Mouse (Mus musculus): Measurements from ENCODE around the gene Olfr1289. TPM values are rescaled to one million over a fixed set of nuclear protein-coding genes. Genes with fewer than 3 reads are reported as not detected.

Gene Olfr1289
- polyA plus RNA-seq (2015; fragmentation: Nextera tagmentation; extraction: Ambion mirVana) = not detected in 2 replicates

- 67% methylated on average over 1 of the region's 1 CpGs for whole genome bisulfite sequencing
- Histone ChIP-seq H3K4me1 (ENCODE audit: insufficient read depth, low read depth, low read length) (no peaks in the 10 kb centered on the region), H3K4me2 (replicated peaks; ENCODE audit: low read depth, low read length) (no peak within 1 kb of the TSS), H3K9me3 (ENCODE audit: low read length) (no peaks in the 10 kb centered on the region), H3K9ac (replicated peaks; ENCODE audit: low read depth) (no peak within 1 kb of the TSS), H3K36me3 (ENCODE audit: insufficient read depth, low read length) (no peaks in the 10 kb centered on the region), H3K4me3 (ENCODE audit: low read depth, low read length) (no peak within 1 kb of the TSS), H3K27me3 (replicated peaks; ENCODE audit: insufficient read depth, low read length) (no peaks in the 10 kb centered on the region), H3K27ac (ENCODE audit: low read length) (no peak within 1 kb of the TSS)
- DNase-seq (ENCODE audit: low spot score) = no peak
- no peak for ATAC-seq
- TF ChIP-seq CTCF (IDR thresholded peaks at IDR 0.05) (no peak), EP300 (IDR thresholded peaks at IDR 0.05) (no peak)
Measured at GRCm38 (mm10) chr2:111480519-111480918, at the start of gene Olfr1289. Gene Olfr1289, plus strand, starts transcription at chr2:111480819.

DNA sequence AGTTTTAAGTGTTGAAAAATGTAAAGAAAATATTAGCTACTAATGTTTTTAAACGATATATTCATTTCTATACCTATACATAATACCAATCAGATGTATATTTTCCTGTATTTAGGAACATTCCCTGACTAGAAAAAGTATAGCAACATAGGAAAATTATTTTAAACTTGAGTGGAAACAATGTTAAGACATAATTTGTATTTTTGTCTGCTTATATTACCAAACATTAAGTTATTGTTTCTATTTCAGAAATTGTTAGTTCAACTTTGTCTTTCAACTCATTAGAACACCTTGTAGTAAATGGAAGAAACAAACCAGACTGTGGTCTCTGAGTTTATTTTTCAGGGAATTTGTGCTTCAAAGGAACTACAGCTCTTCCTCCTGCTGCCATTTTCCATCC lies 31.8 kb upstream of the Olfr1289 start, which contains the start of gene Olfr1287:
Gene Olfr1287, plus strand, starts transcription at position 301 of the 400 bp plus-strand sequence.
- H3K9ac ChIP-seq (replicated peaks; ENCODE audit: low read depth) = no peak within 1 kb of the TSS
- no peak within 1 kb of the TSS for H3K27ac ChIP-seq (ENCODE audit: low read length)
- WGBS = 50% methylated on average over 1 of the region's 1 CpGs
- H3K27me3 ChIP-seq (replicated peaks; ENCODE audit: insufficient read depth, low read length) = no peaks in the 10 kb centered on the region
- H3K4me1 ChIP-seq (ENCODE audit: insufficient read depth, low read depth, low read length) = no peaks in the 10 kb centered on the region
- no peak for ATAC-seq
- TF ChIP-seq EP300 (IDR thresholded peaks at IDR 0.05) (no peak), CTCF (IDR thresholded peaks at IDR 0.05) (no peak)
- H3K4me3 ChIP-seq (ENCODE audit: low read depth, low read length) = no peak within 1 kb of the TSS
- no peaks in the 10 kb centered on the region for H3K36me3 ChIP-seq (ENCODE audit: insufficient read depth, low read length)
- DNase-seq (ENCODE audit: low spot score) = no peak
- no peak within 1 kb of the TSS for H3K4me2 ChIP-seq (replicated peaks; ENCODE audit: low read depth, low read length)
- no peaks in the 10 kb centered on the region for H3K9me3 ChIP-seq (ENCODE audit: low read length)

- WGBS = 93% methylated on average over 1 of the region's 1 CpGs
- Histone ChIP-seq H3K9me3 (ENCODE audit: low read length) (no peaks in the 10 kb centered on the region), H3K27me3 (replicated peaks; ENCODE audit: insufficient read depth, low read length) (no peaks in the 10 kb centered on the region), H3K36me3 (ENCODE audit: insufficient read depth, low read length) (no peaks in the 10 kb centered on the region), H3K27ac (ENCODE audit: low read length) (no peak within 1 kb of the TSS), H3K4me2 (replicated peaks; ENCODE audit: low read depth, low read length) (no peak within 1 kb of the TSS), H3K4me3 (ENCODE audit: low read depth, low read length) (no peak within 1 kb of the TSS), H3K9ac (replicated peaks; ENCODE audit: low read depth) (no peak within 1 kb of the TSS), H3K4me1 (ENCODE audit: insufficient read depth, low read depth, low read length) (no peaks in the 10 kb centered on the region)
- TF ChIP-seq EP300 (IDR thresholded peaks at IDR 0.05) = no peak
- no peak for TF ChIP-seq CTCF (IDR thresholded peaks at IDR 0.05)
- DNase-seq (ENCODE audit: low spot score) = no peak
- ATAC-seq = no peak
Measured at GRCm38 (mm10) chr2:111473801-111474200, 6.8 kb upstream of the Olfr1289 start, which contains the start of gene Olfr1288. Gene Olfr1288, plus strand, starts transcription at chr2:111474101.

DNA sequence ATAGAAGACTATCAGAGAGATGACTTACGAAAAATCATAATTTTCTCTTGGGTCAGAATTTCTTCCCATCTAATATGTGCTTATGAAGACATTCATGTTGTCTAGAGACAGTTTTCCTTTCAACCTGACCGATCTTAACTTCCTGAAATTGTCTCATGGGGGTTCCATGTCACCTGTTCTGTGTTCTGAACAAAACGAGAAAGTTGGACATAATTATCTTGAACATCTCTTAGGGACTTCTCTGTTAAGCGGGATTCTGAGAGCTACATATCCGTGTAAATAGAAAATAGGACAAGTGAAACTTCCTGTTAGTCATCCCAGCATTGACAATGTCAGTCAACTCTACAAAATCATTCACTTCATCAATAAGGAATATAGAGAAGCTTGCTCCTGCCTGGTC lies 13.1 kb downstream of the Olfr1289 start, which contains the start of gene Olfr1290:
Gene Olfr1290, minus strand, starts transcription at position 101 of the 400 bp plus-strand sequence.
- no peak within 1 kb of the TSS for H3K4me3 ChIP-seq (ENCODE audit: low read depth, low read length)
- no peak for TF ChIP-seq CTCF (IDR thresholded peaks at IDR 0.05)
- TF ChIP-seq EP300 (IDR thresholded peaks at IDR 0.05) = no peak
- no peak within 1 kb of the TSS for H3K9ac ChIP-seq (replicated peaks; ENCODE audit: low read depth)
- H3K9me3 ChIP-seq (ENCODE audit: low read length) = 0 out of 2 replicates have a peak, but pooled peaks cover 2% of the 10 kb centered on the region
- H3K4me2 ChIP-seq (replicated peaks; ENCODE audit: low read depth, low read length) = no peak within 1 kb of the TSS
- H3K27me3 ChIP-seq (replicated peaks; ENCODE audit: insufficient read depth, low read length) = no peaks in the 10 kb centered on the region
- no peak within 1 kb of the TSS for H3K27ac ChIP-seq (ENCODE audit: low read length)
- WGBS = 64% methylated on average over 5 of the region's 5 CpGs
- DNase-seq (ENCODE audit: low spot score) = no peak
- ATAC-seq = no peak
- H3K36me3 ChIP-seq (ENCODE audit: insufficient read depth, low read length) = no peaks in the 10 kb centered on the region
- H3K4me1 ChIP-seq (ENCODE audit: insufficient read depth, low read depth, low read length) = no peaks in the 10 kb centered on the region

DNA sequence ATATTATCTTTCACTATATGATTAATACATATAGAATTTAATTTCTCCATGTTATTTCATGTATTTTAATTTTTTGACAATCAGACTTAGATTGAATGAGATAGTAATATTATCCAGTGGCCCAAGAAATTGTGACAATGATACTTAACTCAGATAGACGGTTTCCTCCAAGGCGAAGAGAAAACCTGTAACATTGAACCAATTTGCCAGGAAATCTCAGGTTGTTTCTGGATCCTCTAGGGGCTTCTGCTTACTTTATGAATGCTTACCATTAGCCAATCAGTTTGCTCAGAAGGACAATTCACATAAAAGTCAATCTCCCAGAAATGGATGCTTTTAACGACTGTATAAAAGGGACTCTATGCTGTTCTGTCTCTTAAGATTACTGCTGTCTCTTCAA lies 16.3 kb downstream of the Olfr1289 start, which contains the start of gene Olfr1291-ps1:
Gene Olfr1291-ps1, plus strand, starts transcription at position 301 of the 400 bp plus-strand sequence.
- DNase-seq (ENCODE audit: low spot score) (no peak), ATAC-seq (no peak)
- Histone ChIP-seq H3K4me3 (ENCODE audit: low read depth, low read length) (no peak within 1 kb of the TSS), H3K4me2 (replicated peaks; ENCODE audit: low read depth, low read length) (no peak within 1 kb of the TSS), H3K36me3 (ENCODE audit: insufficient read depth, low read length) (no peaks in the 10 kb centered on the region), H3K9ac (replicated peaks; ENCODE audit: low read depth) (no peak within 1 kb of the TSS), H3K4me1 (ENCODE audit: insufficient read depth, low read depth, low read length) (no peaks in the 10 kb centered on the region), H3K27ac (ENCODE audit: low read length) (no peak within 1 kb of the TSS), H3K27me3 (replicated peaks; ENCODE audit: insufficient read depth, low read length) (no peaks in the 10 kb centered on the region), H3K9me3 (ENCODE audit: low read length) (0 out of 2 replicates have a peak, but pooled peaks cover 2% of the 10 kb centered on the region)
- 80% methylated on average over 3 of the region's 3 CpGs for WGBS
- no peak for TF ChIP-seq CTCF (IDR thresholded peaks at IDR 0.05)
- TF ChIP-seq EP300 (IDR thresholded peaks at IDR 0.05) = no peak

- TF ChIP-seq CTCF (IDR thresholded peaks at IDR 0.05) (no peak), EP300 (IDR thresholded peaks at IDR 0.05) (no peak)
- Histone ChIP-seq H3K4me1 (ENCODE audit: insufficient read depth, low read depth, low read length) (no peaks in the 10 kb centered on the region), H3K27me3 (replicated peaks; ENCODE audit: insufficient read depth, low read length) (no peaks in the 10 kb centered on the region), H3K9me3 (ENCODE audit: low read length) (no peaks in the 10 kb centered on the region), H3K4me3 (ENCODE audit: low read depth, low read length) (no peak overlapping the region), H3K9ac (replicated peaks; ENCODE audit: low read depth) (no peak overlapping the region), H3K27ac (ENCODE audit: low read length) (no peak overlapping the region), H3K36me3 (ENCODE audit: insufficient read depth, low read length) (no peaks in the 10 kb centered on the region), H3K4me2 (replicated peaks; ENCODE audit: low read depth, low read length) (no peak overlapping the region)
- ATAC-seq (no peak), DNase-seq (ENCODE audit: low spot score) (no peak)
- WGBS = 79% methylated on average over 10 of the region's 10 CpGs
Measured at GRCm38 (mm10) chr2:111517451-111517850, 36.8 kb downstream of the Olfr1289 start.

Measured in lung, postnatal 0 days (tissue).